Mouse (Mus musculus): ENCODE results near the gene Prkci. TPM values are rescaled to one million over a fixed set of nuclear protein-coding genes. Genes with fewer than 3 reads are reported as not detected.

Gene Prkci
- polyA plus RNA-seq, 1 experiment from 2014 or later, result 48.4 TPM

GRCm38 (mm10) chr3:31022895-31023436, 27.4 kb downstream of the Prkci start:
- H3K4me2 ChIP-seq (replicated peaks; ENCODE audit: low read depth, low read length), result 0 out of 2 replicates have a peak overlapping the region, but pooled peaks have one; percentile 5

GRCm38 (mm10) chr3:31027718-31028117, 32.2 kb downstream of the Prkci start:
- H3K36me3 ChIP-seq (ENCODE audit: control insufficient read depth, insufficient read depth, low read length), result peaks cover 8% of the 10 kb centered on the region; the same call in 1 of the 2 replicates
- 92% methylated on average over 8 of the region's 8 CpGs for WGBS
- peaks cover 9% of the 10 kb centered on the region for H3K4me1 ChIP-seq (ENCODE audit: control insufficient read depth, insufficient read depth, low read length)
- no peak overlapping the region for H3K4me2 ChIP-seq (replicated peaks; ENCODE audit: low read depth, low read length)
- no peaks in the 10 kb centered on the region for H3K27me3 ChIP-seq (ENCODE audit: control insufficient read depth, insufficient read depth, low read length)
- no peaks in the 10 kb centered on the region for H3K9me3 ChIP-seq (ENCODE audit: control insufficient read depth, low read length)
- ATAC-seq (ENCODE audit: low FRiP score, low TSS enrichment), result no peak
- no peak overlapping the region for H3K9ac ChIP-seq (ENCODE audit: low read depth, low read length)
- H3K27ac ChIP-seq (ENCODE audit: low read depth, low read length), result no peak overlapping the region
- no peak overlapping the region for H3K4me3 ChIP-seq (ENCODE audit: low read length)

More at GRCm38 (mm10) chr3:31022895-31023436, 27.4 kb downstream of the Prkci start:
- no peak overlapping the region for H3K9ac ChIP-seq (ENCODE audit: low read depth, low read length)
- H3K9me3 ChIP-seq (ENCODE audit: control insufficient read depth, low read length), result no peaks in the 10 kb centered on the region
- no peaks in the 10 kb centered on the region for H3K27me3 ChIP-seq (ENCODE audit: control insufficient read depth, insufficient read depth, low read length)
- ATAC-seq (ENCODE audit: low FRiP score, low TSS enrichment), result peak; percentile 81
- H3K27ac ChIP-seq (ENCODE audit: low read depth, low read length), result peak overlapping the region; percentile 73; the same call in 1 of the 2 replicates
- H3K4me1 ChIP-seq (ENCODE audit: control insufficient read depth, insufficient read depth, low read length), result peaks cover 15% of the 10 kb centered on the region
- peaks cover 3% of the 10 kb centered on the region; the same call in 1 of the 2 replicates for H3K36me3 ChIP-seq (ENCODE audit: control insufficient read depth, insufficient read depth, low read length)
- WGBS, result 20% methylated on average over 7 of the region's 7 CpGs
- no peak overlapping the region for H3K4me3 ChIP-seq (ENCODE audit: low read length)

- peaks cover 8% of the 10 kb centered on the region; the same call in 1 of the 2 replicates for H3K36me3 ChIP-seq (ENCODE audit: control insufficient read depth, insufficient read depth, low read length)
- H3K4me2 ChIP-seq (replicated peaks; ENCODE audit: low read depth, low read length), result no peak overlapping the region
Measured at GRCm38 (mm10) chr3:31031621-31032020, 36.1 kb downstream of the Prkci start.

GRCm38 (mm10) chr3:31033644-31034043, 38.1 kb downstream of the Prkci start:
- no peaks in the 10 kb centered on the region for H3K9me3 ChIP-seq (ENCODE audit: control insufficient read depth, low read length)
- 85% methylated on average over 3 of the region's 3 CpGs for WGBS
- no peak overlapping the region for H3K4me3 ChIP-seq (ENCODE audit: low read length)
- H3K4me2 ChIP-seq (replicated peaks; ENCODE audit: low read depth, low read length), result no peak overlapping the region
- no peaks in the 10 kb centered on the region for H3K4me1 ChIP-seq (ENCODE audit: control insufficient read depth, insufficient read depth, low read length)
- no peak overlapping the region for H3K27ac ChIP-seq (ENCODE audit: low read depth, low read length)
- ATAC-seq (ENCODE audit: low FRiP score, low TSS enrichment), result no peak
- H3K9ac ChIP-seq (ENCODE audit: low read depth, low read length), result no peak overlapping the region
- H3K36me3 ChIP-seq (ENCODE audit: control insufficient read depth, insufficient read depth, low read length), result peaks cover 14% of the 10 kb centered on the region
- H3K27me3 ChIP-seq (ENCODE audit: control insufficient read depth, insufficient read depth, low read length), result no peaks in the 10 kb centered on the region

More at GRCm38 (mm10) chr3:31031621-31032020, 36.1 kb downstream of the Prkci start:
- Histone ChIP-seq H3K4me3 (ENCODE audit: low read length) (no peak overlapping the region), H3K9me3 (ENCODE audit: control insufficient read depth, low read length) (no peaks in the 10 kb centered on the region), H3K4me1 (ENCODE audit: control insufficient read depth, insufficient read depth, low read length) (no peaks in the 10 kb centered on the region), H3K27me3 (ENCODE audit: control insufficient read depth, insufficient read depth, low read length) (no peaks in the 10 kb centered on the region), H3K9ac (ENCODE audit: low read depth, low read length) (no peak overlapping the region), H3K27ac (ENCODE audit: low read depth, low read length) (no peak overlapping the region)
- WGBS, result 89% methylated on average over 9 of the region's 9 CpGs
- no peak for ATAC-seq (ENCODE audit: low FRiP score, low TSS enrichment)

DNA sequence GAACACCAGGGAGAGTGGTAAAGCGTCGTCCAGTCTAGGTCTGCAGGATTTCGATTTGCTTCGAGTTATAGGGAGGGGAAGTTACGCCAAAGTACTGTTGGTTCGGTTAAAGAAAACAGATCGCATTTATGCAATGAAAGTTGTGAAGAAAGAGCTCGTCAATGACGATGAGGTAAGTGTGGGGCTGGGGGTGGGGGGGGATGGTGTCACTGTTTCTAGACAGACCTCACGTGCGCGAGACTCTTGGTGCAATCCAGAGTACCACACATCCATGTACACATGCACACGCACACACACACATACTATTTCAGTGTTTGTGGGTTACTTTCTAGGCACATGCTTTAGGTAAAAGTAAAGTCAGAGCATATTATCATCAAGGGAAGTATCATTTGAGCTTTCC, 42.3 kb downstream of the Prkci start:
- no peaks in the 10 kb centered on the region for H3K27me3 ChIP-seq (ENCODE audit: control insufficient read depth, insufficient read depth, low read length)
- peaks cover 33% of the 10 kb centered on the region for H3K36me3 ChIP-seq (ENCODE audit: control insufficient read depth, insufficient read depth, low read length)
- ATAC-seq (ENCODE audit: low FRiP score, low TSS enrichment), result no peak
- no peak overlapping the region for H3K9ac ChIP-seq (ENCODE audit: low read depth, low read length)
- no peaks in the 10 kb centered on the region for H3K4me1 ChIP-seq (ENCODE audit: control insufficient read depth, insufficient read depth, low read length)
- no peak overlapping the region for H3K4me3 ChIP-seq (ENCODE audit: low read length)
- no peak overlapping the region for H3K27ac ChIP-seq (ENCODE audit: low read depth, low read length)
- H3K4me2 ChIP-seq (replicated peaks; ENCODE audit: low read depth, low read length), result no peak overlapping the region
- WGBS, result 92% methylated on average over 13 of the region's 13 CpGs
- no peaks in the 10 kb centered on the region for H3K9me3 ChIP-seq (ENCODE audit: control insufficient read depth, low read length)

DNA sequence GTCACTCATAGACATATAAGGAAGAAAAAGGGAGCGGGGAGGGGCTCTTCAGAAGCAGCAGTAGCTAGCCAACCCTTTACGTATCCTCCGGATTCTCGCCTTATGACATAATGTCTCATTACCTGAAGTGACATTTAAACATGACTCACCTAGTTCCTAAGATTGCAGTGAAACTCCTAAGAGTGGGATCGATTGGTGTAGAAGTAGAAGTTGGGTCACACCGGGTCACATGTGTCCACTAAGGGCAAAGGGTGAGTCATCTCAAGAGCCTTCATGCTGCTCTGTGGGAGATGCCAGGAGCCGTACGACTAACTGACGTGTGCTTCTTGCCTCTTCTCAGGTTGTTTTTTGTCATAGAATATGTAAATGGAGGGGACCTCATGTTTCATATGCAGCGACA, 43.1 kb downstream of the Prkci start:
- Histone ChIP-seq H3K36me3 (ENCODE audit: control insufficient read depth, insufficient read depth, low read length) (peaks cover 35% of the 10 kb centered on the region), H3K27me3 (ENCODE audit: control insufficient read depth, insufficient read depth, low read length) (no peaks in the 10 kb centered on the region), H3K9ac (ENCODE audit: low read depth, low read length) (no peak overlapping the region), H3K4me1 (ENCODE audit: control insufficient read depth, insufficient read depth, low read length) (no peaks in the 10 kb centered on the region), H3K4me3 (ENCODE audit: low read length) (no peak overlapping the region), H3K4me2 (replicated peaks; ENCODE audit: low read depth, low read length) (no peak overlapping the region), H3K9me3 (ENCODE audit: control insufficient read depth, low read length) (no peaks in the 10 kb centered on the region), H3K27ac (ENCODE audit: low read depth, low read length) (no peak overlapping the region)
- no peak for ATAC-seq (ENCODE audit: low FRiP score, low TSS enrichment)
- 90% methylated on average over 10 of the region's 10 CpGs for WGBS

DNA sequence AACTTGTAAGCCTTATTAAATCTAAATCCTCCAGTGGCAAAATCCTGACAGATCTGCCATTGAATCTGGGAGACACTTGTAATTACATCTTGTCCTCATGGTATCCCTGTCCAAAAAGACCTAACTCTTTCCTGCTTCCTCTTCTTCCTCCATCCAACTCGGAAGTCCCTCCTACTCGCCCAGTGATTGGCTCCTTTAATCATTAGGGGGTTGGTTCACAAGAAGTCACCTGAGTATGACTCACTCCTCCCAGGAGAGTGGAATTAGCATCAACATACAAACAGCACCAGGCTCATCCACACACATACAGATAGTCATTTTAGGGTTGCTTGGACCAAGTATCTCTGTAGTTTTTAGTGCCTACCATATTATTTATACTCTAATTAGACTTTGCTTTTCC, 47.4 kb downstream of the Prkci start:
- no peak overlapping the region for H3K9ac ChIP-seq (ENCODE audit: low read depth, low read length)
- no peaks in the 10 kb centered on the region for H3K4me1 ChIP-seq (ENCODE audit: control insufficient read depth, insufficient read depth, low read length)
- H3K4me2 ChIP-seq (replicated peaks; ENCODE audit: low read depth, low read length), result no peak overlapping the region
- peaks cover 45% of the 10 kb centered on the region for H3K36me3 ChIP-seq (ENCODE audit: control insufficient read depth, insufficient read depth, low read length)
- no peaks in the 10 kb centered on the region for H3K27me3 ChIP-seq (ENCODE audit: control insufficient read depth, insufficient read depth, low read length)
- WGBS, result 83% methylated on average over 2 of the region's 2 CpGs
- H3K9me3 ChIP-seq (ENCODE audit: control insufficient read depth, low read length), result no peaks in the 10 kb centered on the region
- H3K27ac ChIP-seq (ENCODE audit: low read depth, low read length), result no peak overlapping the region
- no peak overlapping the region for H3K4me3 ChIP-seq (ENCODE audit: low read length)
- ATAC-seq (ENCODE audit: low FRiP score, low TSS enrichment), result no peak

DNA sequence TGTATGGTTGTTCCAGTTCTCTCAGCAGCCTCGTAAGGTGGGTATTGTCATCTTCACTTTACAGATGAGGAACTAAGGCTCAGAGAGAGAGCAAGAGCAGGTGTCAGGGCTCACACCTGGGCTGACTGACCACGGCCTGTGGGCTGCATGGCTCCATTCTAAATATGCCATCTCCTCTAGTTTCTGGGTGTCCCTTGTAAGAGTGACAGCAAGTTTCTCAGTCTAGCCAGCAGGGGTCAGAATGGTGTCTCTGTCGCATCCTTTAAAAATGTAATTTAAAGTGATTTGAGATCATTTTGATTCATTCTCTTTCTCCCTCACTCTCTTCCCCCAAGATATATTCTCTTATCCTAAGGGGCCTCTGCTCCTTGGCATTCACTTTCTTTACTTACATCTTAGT, 51.7 kb downstream of the Prkci start:
- Histone ChIP-seq H3K4me3 (ENCODE audit: low read length) (no peak overlapping the region), H3K27ac (ENCODE audit: low read depth, low read length) (no peak overlapping the region), H3K36me3 (ENCODE audit: control insufficient read depth, insufficient read depth, low read length) (peaks cover 48% of the 10 kb centered on the region; the same call in 1 of the 2 replicates), H3K4me2 (replicated peaks; ENCODE audit: low read depth, low read length) (no peak overlapping the region), H3K9ac (ENCODE audit: low read depth, low read length) (no peak overlapping the region), H3K9me3 (ENCODE audit: control insufficient read depth, low read length) (no peaks in the 10 kb centered on the region), H3K27me3 (ENCODE audit: control insufficient read depth, insufficient read depth, low read length) (no peaks in the 10 kb centered on the region), H3K4me1 (ENCODE audit: control insufficient read depth, insufficient read depth, low read length) (no peaks in the 10 kb centered on the region)
- no peak for ATAC-seq (ENCODE audit: low FRiP score, low TSS enrichment)
- 76% methylated on average over 3 of the region's 3 CpGs for WGBS

DNA sequence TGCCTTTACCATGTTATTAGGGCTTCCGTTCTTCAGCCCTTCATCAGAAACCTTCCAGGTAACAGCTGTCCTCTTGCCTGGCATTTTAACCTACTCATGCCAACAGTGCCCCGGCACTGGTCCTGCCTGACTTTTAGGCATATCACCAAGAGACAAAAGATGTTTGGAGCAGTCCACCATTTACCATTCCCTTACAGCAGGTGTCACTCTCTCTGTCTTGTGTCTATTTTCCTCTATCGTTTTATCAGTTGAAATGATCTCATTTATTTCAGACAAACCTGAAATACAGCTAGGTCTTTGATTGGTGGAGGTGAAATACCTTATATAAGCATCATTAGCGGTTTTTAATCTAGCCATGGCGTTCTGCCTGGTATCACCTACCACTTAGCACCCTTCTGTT, 53.5 kb downstream of the Prkci start:
- no peak for ATAC-seq (ENCODE audit: low FRiP score, low TSS enrichment)
- H3K27ac ChIP-seq (ENCODE audit: low read depth, low read length), result no peak overlapping the region
- no peaks in the 10 kb centered on the region for H3K9me3 ChIP-seq (ENCODE audit: control insufficient read depth, low read length)
- H3K9ac ChIP-seq (ENCODE audit: low read depth, low read length), result no peak overlapping the region
- H3K4me3 ChIP-seq (ENCODE audit: low read length), result no peak overlapping the region
- H3K4me2 ChIP-seq (replicated peaks; ENCODE audit: low read depth, low read length), result no peak overlapping the region
- WGBS, result 86% methylated on average over 5 of the region's 5 CpGs
- H3K36me3 ChIP-seq (ENCODE audit: control insufficient read depth, insufficient read depth, low read length), result peaks cover 36% of the 10 kb centered on the region; the same call in 1 of the 2 replicates
- no peaks in the 10 kb centered on the region for H3K4me1 ChIP-seq (ENCODE audit: control insufficient read depth, insufficient read depth, low read length)
- no peaks in the 10 kb centered on the region for H3K27me3 ChIP-seq (ENCODE audit: control insufficient read depth, insufficient read depth, low read length)
